ENCODE assay signal across 8 mouse cellular contexts in the genomic region with DNA sequence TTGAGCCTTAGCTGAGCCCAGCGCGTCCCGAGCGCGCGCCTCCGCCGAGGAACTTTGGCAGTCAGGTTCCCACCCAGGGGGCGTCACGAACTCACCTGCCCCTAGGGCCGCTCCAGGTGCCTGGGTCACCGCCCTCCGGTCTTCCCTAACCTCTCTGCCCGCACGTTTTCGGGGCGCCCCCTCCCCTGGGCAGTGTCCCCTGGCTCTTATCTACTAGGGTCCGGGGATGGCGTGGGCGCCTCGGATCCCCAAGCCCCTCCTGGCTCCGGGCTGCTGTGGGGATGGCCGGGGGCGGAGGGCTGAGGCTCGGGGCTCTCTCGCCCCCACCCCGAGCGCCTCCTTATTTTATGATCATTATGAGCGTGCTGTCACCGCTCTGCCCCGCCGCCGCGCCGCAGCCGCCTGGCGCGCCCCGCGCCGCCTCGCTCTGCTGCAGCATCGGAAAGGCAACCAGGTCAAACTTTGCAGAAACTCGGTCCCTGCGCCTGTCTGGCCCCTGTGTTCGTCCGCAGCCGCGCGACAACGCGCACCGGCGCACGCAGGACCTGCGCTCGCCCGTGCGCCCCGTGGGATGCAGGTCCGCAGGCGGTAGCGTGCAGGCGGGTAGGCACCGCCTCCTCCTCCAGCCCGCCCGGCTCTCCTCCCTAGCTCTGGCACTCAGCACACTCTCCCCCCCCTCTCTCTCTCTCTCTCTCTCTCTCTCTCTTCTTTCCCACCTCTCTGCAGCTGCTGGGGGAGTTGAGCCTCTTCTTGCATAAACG. TPM values are rescaled to one million over a fixed set of nuclear protein-coding genes. Genes with fewer than 3 reads are reported as not detected.
A peak's percentile ranks its signal among the peaks of the same experiment; 100 is the strongest.
DNase-seq lines count a peak whose midpoint lies in the region; ATAC-seq and TF ChIP-seq lines count a peak whose summit lies in the region.

A gene (minus strand): TSS at position 747 of the 761 bp plus-strand sequence.

- H3K9ac ChIP-seq in liver, adult 2 months (ENCODE audit: low read depth, low read length) = peak within 1 kb of the TSS; percentile 77
- H3K9ac ChIP-seq in neural tube, embryonic 14.5 days (replicated peaks; ENCODE audit: low read depth, low read length) = peak within 1 kb of the TSS; percentile 57

- H3K4me2 ChIP-seq in neural tube, embryonic 14.5 days (ENCODE audit: low read depth, low read length) = peak within 1 kb of the TSS; percentile 100

- H3K4me3 ChIP-seq in forebrain, embryonic 10.5 days = peak within 1 kb of the TSS; percentile 63
- peak within 1 kb of the TSS; percentile 80 for H3K4me3 ChIP-seq in liver, adult 2 months (ENCODE audit: insufficient read depth, low read depth, low read length)
- H3K4me3 ChIP-seq in neural tube, embryonic 14.5 days (ENCODE audit: low read depth, low read length) = peak within 1 kb of the TSS; percentile 64

- no peaks in the 10 kb centered on the region for H3K9me3 ChIP-seq in forebrain, embryonic 10.5 days
- H3K9me3 ChIP-seq in neural tube, embryonic 14.5 days (ENCODE audit: control insufficient read depth, low read length) = no peaks in the 10 kb centered on the region

- no peak for TF ChIP-seq CTCF in liver, adult 2 months (IDR thresholded peaks at IDR 0.05; ENCODE audit: low read depth, low read length)

- WGBS in forebrain, embryonic 10.5 days = under 1% methylated on average over 67 of the region's 68 CpGs
- WGBS in liver, adult 2 months = 1% methylated on average over 67 of the region's 68 CpGs
- WGBS in neural tube, embryonic 14.5 days = under 1% methylated on average over 59 of the region's 68 CpGs

- no peaks in the 10 kb centered on the region for H3K79me2 ChIP-seq in liver, adult 2 months (ENCODE audit: control insufficient read depth, insufficient read depth, low read length)

- ATAC-seq in neural tube, embryonic 14.5 days (ENCODE audit: low read depth) = peak; percentile 80

- peak within 1 kb of the TSS; percentile 79 for H3K27ac ChIP-seq in forebrain, embryonic 10.5 days
- H3K27ac ChIP-seq in liver, adult 2 months (replicated peaks; ENCODE audit: insufficient read depth, low read depth, low read length) = no peak within 1 kb of the TSS
- no peak within 1 kb of the TSS for H3K27ac ChIP-seq in neural tube, embryonic 14.5 days (ENCODE audit: low read depth, low read length)

- TF ChIP-seq POLR2A in liver, adult 2 months (IDR thresholded peaks at IDR 0.05; ENCODE audit: extremely low read depth, insufficient read depth, low read length) = no peak

- intact Hi-C loops in heart, postnatal 14 days (cut with DNase I) = no loop called here

- H3K36me3 ChIP-seq in forebrain, embryonic 10.5 days (replicated peaks) = no peaks in the 10 kb centered on the region
- H3K36me3 ChIP-seq in liver, adult 2 months (ENCODE audit: control insufficient read depth, insufficient read depth, low read length) = no peaks in the 10 kb centered on the region
- no peaks in the 10 kb centered on the region for H3K36me3 ChIP-seq in neural tube, embryonic 14.5 days (ENCODE audit: control insufficient read depth, insufficient read depth, low read length)

- peaks cover 44% of the 10 kb centered on the region for H3K4me1 ChIP-seq in forebrain, embryonic 10.5 days
- H3K4me1 ChIP-seq in liver, adult 2 months (ENCODE audit: control insufficient read depth, insufficient read depth, low read length) = no peaks in the 10 kb centered on the region
- H3K4me1 ChIP-seq in neural tube, embryonic 14.5 days (ENCODE audit: control insufficient read depth, insufficient read depth, low read length) = peaks cover 15% of the 10 kb centered on the region

- peak; percentile 14 to 38 for DNase-seq in adrenal gland, adult 18-20 months (ENCODE audit: low spot score in 2 of 2)
- DNase-seq in adrenal gland, postnatal 4 days (ENCODE audit: low spot score in 2 of 2) = no peak
- DNase-seq in adrenal gland, postnatal 14 days = peak; percentile 43
- peak; percentile 48 for DNase-seq in forebrain, embryonic 10.5 days (ENCODE audit: extremely low spot score, low spot score)
- DNase-seq in heart, postnatal 14 days = peak; percentile 43 to 53
- no peak for DNase-seq in liver, adult 2 months (ENCODE audit: extremely low read depth, low read depth, low spot score)
- peak; percentile 72 to 73 for DNase-seq in thymus, postnatal 10 days (ENCODE audit: low spot score in 2 of 2)

- peaks cover 91% of the 10 kb centered on the region for H3K27me3 ChIP-seq in forebrain, embryonic 10.5 days (ENCODE audit: poor library complexity, severe bottlenecking)
- peaks cover 16% of the 10 kb centered on the region for H3K27me3 ChIP-seq in liver, adult 2 months (ENCODE audit: control insufficient read depth, insufficient read depth, low read length)
- peaks cover 31% of the 10 kb centered on the region for H3K27me3 ChIP-seq in neural tube, embryonic 14.5 days (ENCODE audit: control insufficient read depth, insufficient read depth, low read length)

RNA-seq across cellular contexts. Expression of the gene that starts here (rescaled TPM):
- total RNA-seq in adrenal gland, adult 18-20 months (2021) = 1 to 10 TPM in 1 of 2 experiments, under 1 TPM in 1; 0.99 to 2.1 TPM
- total RNA-seq in adrenal gland, postnatal 4 days (2021) = 1 to 10 TPM; 2.4 TPM
- 3.0 and 10.0 TPM in 2 replicates for total RNA-seq in adrenal gland, postnatal 14 days (2021)
- 1.3 and 1.5 TPM in 2 replicates for polyA plus RNA-seq in forebrain, embryonic 10.5 days (2016; fragmentation: Nextera tagmentation; extraction: Ambion mirVana)
- total RNA-seq in heart, postnatal 14 days (2021) = 10 to 100 TPM; 22.8 to 23.9 TPM
- total RNA-seq in liver, adult 2 months (2014; rRNA removed) = 0.37 and 0.40 TPM in 2 replicates
- 0.54 and 0.87 TPM in 2 replicates for polyA plus RNA-seq in liver, adult 2 months (2012; rRNA removed)
- polyA plus RNA-seq in neural tube, embryonic 14.5 days (2014; fragmentation: Nextera tagmentation; extraction: Ambion mirVana) = 0.28 and 0.50 TPM in 2 replicates

Comparison
In these comparisons a context has a peak if more than half of its experiments do, and no peak if none do; other contexts are left out.
1. DNase-seq: peak in adrenal gland, adult 18-20 months (2 of 2), adrenal gland, postnatal 14 days (single experiment), forebrain, embryonic 10.5 days (single experiment), heart, postnatal 14 days (2 of 2) and thymus, postnatal 10 days (2 of 2); none in adrenal gland, postnatal 4 days (0 of 2) and liver, adult 2 months (single experiment).
2. Peak in ATAC-seq, H3K4me3 ChIP-seq, H3K9ac ChIP-seq and H3K4me2 ChIP-seq in neural tube, embryonic 14.5 days; RNA of the gene not detected or under 1 TPM.
3. Peak in every context shown above with its lines, with median percentiles within 50 percentile points of each other: H3K4me3 ChIP-seq.